Mouse (Mus musculus) midbrain, embryonic 16.5 days (tissue): ENCODE measurements around the gene Il4i1. TPM values are rescaled to one million over a fixed set of nuclear protein-coding genes. Genes with fewer than 3 reads are reported as not detected.

Experiments
- ATAC-seq: fragments of 200-750 bp; cut with Nextera tagmentation; 2 replicates; pipeline ENCODE4 v1.8.0; 2017; ENCODE audit warnings: moderate TSS enrichment
- H3K27ac ChIP-seq: fragments of 300-500 bp; sonication (generic); 2 replicates; pipeline ENCODE4 v1.5.1; 2014; ENCODE audit warnings: mild to moderate bottlenecking, low read length, mixed read lengths
- H3K27me3 ChIP-seq: fragments of 300-500 bp; sonication (generic); 2 replicates; pipeline ENCODE4 v1.6.1; 2014; ENCODE audit warnings: low read depth, low read length, mixed read lengths; ENCODE audit not compliant: control insufficient read depth, insufficient read depth
- H3K36me3 ChIP-seq: fragments of 300-500 bp; sonication (generic); 2 replicates; pipeline ENCODE4 v1.6.1; 2014; ENCODE audit warnings: mild to moderate bottlenecking, low read length, moderate library complexity, mixed read lengths; ENCODE audit not compliant: control insufficient read depth, insufficient read depth
- H3K4me1 ChIP-seq: fragments of 300-500 bp; sonication (generic); 2 replicates; pipeline ENCODE4 v1.6.1; 2014; ENCODE audit warnings: mild to moderate bottlenecking, low read length, mixed read lengths; ENCODE audit not compliant: control insufficient read depth, insufficient read depth
- H3K4me2 ChIP-seq: fragments of 300-500 bp; sonication (generic); 2 replicates; pipeline ENCODE4 v1.6.1; 2014; ENCODE audit warnings: mild to moderate bottlenecking, low read length, mixed read lengths
- H3K4me3 ChIP-seq: fragments of 300-500 bp; sonication (generic); 2 replicates; pipeline ENCODE4 v1.5.1; 2014; ENCODE audit warnings: low read depth, mild to moderate bottlenecking, low read length, moderate library complexity, mixed read lengths
- H3K9ac ChIP-seq: fragments of 300-500 bp; sonication (generic); 2 replicates; pipeline ENCODE4 v1.6.1; 2014; ENCODE audit warnings: low read depth, low read length, mixed read lengths
- H3K9me3 ChIP-seq: fragments of 300-500 bp; sonication (generic); replicated peaks from 2 replicates; pipeline ENCODE4 v1.6.1; 2014; ENCODE audit warnings: mild to moderate bottlenecking, low read length, mixed read lengths; ENCODE audit not compliant: control insufficient read depth, poor library complexity, severe bottlenecking
- WGBS: fragments of 180-500 bp; shearing (Covaris S2); extraction: QIAGEN DNeasy Blood & Tissue Kit; methylation state at CpG from one replicate; pipeline ENCODE4 v1.1.7; 2014; 5-methylcytosine and 5-hydroxymethylcytosine counted together
- polyA plus RNA-seq: library from polyadenylated mRNA; unstranded; fragments of >200 nt; fragmentation: Nextera tagmentation; extraction: Ambion mirVana; gene quantifications from 2 replicates; pipeline ENCODE4 v1.2.1, GENCODE M21; 2015

The Il4i1 gene
- polyA plus RNA-seq, 1 experiment from 2014 or later = 1.0 TPM

GRCm38 (mm10) chr7:44839491-44840191, 23.5 kb downstream of the Il4i1 start:
- H3K4me1 ChIP-seq = peaks cover 12% of the 10 kb centered on the region
- peak; percentile 56 for ATAC-seq
- H3K9me3 ChIP-seq = no peaks in the 10 kb centered on the region
- H3K36me3 ChIP-seq = peaks cover 32% of the 10 kb centered on the region
- peak overlapping the region; percentile 64 for H3K4me2 ChIP-seq
- 3% methylated on average over 58 of the region's 58 CpGs for WGBS
- peak overlapping the region; percentile 25 for H3K4me3 ChIP-seq
- H3K27ac ChIP-seq = no peak overlapping the region
- peak overlapping the region; percentile 58 for H3K9ac ChIP-seq
- H3K27me3 ChIP-seq = peaks cover 8% of the 10 kb centered on the region

DNA sequence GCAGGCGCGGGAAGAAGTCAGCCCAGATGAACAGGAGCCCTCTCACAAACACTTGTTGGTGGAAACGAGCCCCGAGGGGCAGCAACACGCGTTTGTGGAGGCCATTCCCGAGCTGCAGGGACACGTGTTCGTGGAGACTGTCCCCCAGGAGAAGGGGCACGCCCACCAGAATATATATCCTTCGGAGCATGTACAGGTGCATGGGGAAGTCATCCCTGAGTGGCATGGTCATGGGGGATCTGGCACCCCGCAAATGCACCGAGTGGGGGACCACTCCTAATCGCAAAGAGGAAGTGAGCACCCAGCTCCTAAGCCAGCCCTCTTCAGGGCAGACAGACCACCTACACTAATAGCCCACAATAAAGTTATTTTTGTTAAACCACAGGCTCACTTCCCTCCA, 24.2 kb downstream of the Il4i1 start:
- no peak for ATAC-seq
- WGBS = 52% methylated on average over 14 of the region's 14 CpGs
- H3K4me1 ChIP-seq = peaks cover 12% of the 10 kb centered on the region
- peaks cover 40% of the 10 kb centered on the region for H3K36me3 ChIP-seq
- H3K9ac ChIP-seq = 0 out of 2 replicates have a peak overlapping the region, but pooled peaks have one; percentile 20
- H3K27ac ChIP-seq = no peak overlapping the region
- H3K4me3 ChIP-seq = no peak overlapping the region
- peak overlapping the region; percentile 64 for H3K4me2 ChIP-seq
- no peaks in the 10 kb centered on the region for H3K9me3 ChIP-seq
- H3K27me3 ChIP-seq = peaks cover 8% of the 10 kb centered on the region

- Histone ChIP-seq H3K9ac (no peak overlapping the region), H3K27ac (no peak overlapping the region), H3K27me3 (peaks cover 8% of the 10 kb centered on the region), H3K4me1 (peaks cover 12% of the 10 kb centered on the region), H3K36me3 (peaks cover 49% of the 10 kb centered on the region), H3K4me3 (no peak overlapping the region), H3K9me3 (no peaks in the 10 kb centered on the region), H3K4me2 (no peak overlapping the region)
- ATAC-seq = no peak
- WGBS = 96% methylated on average over 8 of the region's 8 CpGs
Measured at GRCm38 (mm10) chr7:44841825-44842463, 25.8 kb downstream of the Il4i1 start.

DNA sequence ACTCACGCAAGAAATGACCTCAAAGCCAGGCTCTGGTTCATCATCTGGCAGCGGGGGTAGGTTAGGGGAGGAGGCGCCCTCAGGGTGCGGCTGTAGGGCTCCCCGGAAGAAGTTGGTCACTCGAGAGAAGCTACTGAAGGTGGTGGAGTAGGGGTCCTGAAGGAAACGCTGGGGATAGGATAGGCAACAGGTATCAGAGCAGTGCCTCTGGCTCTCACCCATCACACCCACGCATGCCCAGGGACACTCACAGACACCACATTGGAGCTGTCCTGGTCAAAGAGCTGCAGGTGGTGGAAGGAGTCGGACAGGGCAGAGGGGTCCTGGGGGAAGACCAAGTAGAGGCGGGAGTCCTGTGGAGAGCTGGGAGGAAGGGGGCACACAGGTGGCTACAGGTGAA, 28.8 kb downstream of the Il4i1 start:
- ATAC-seq = no peak
- WGBS = 92% methylated on average over 10 of the region's 10 CpGs
- peaks cover 13% of the 10 kb centered on the region for H3K4me1 ChIP-seq
- H3K27me3 ChIP-seq = peaks cover 8% of the 10 kb centered on the region
- H3K9ac ChIP-seq = no peak overlapping the region
- no peak overlapping the region for H3K4me3 ChIP-seq
- H3K36me3 ChIP-seq = peaks cover 49% of the 10 kb centered on the region
- H3K9me3 ChIP-seq = no peaks in the 10 kb centered on the region
- H3K27ac ChIP-seq = no peak overlapping the region
- no peak overlapping the region for H3K4me2 ChIP-seq

GRCm38 (mm10) chr7:44846804-44847203, 30.6 kb downstream of the Il4i1 start:
- H3K36me3 ChIP-seq = peaks cover 39% of the 10 kb centered on the region
- 96% methylated on average over 7 of the region's 7 CpGs for WGBS

GRCm38 (mm10) chr7:44847772-44848171, 31.6 kb downstream of the Il4i1 start:
- no peak overlapping the region; the same call in 1 of the 2 replicates for H3K27ac ChIP-seq
- 83% methylated on average over 5 of the region's 5 CpGs for WGBS

More at GRCm38 (mm10) chr7:44846804-44847203, 30.6 kb downstream of the Il4i1 start:
- no peak overlapping the region for H3K4me2 ChIP-seq
- peaks cover 20% of the 10 kb centered on the region for H3K4me1 ChIP-seq
- H3K9me3 ChIP-seq = no peaks in the 10 kb centered on the region
- ATAC-seq = no peak
- H3K27me3 ChIP-seq = no peaks in the 10 kb centered on the region; the same call in 1 of the 2 replicates
- no peak overlapping the region for H3K9ac ChIP-seq
- no peak overlapping the region for H3K4me3 ChIP-seq
- H3K27ac ChIP-seq = no peak overlapping the region

DNA sequence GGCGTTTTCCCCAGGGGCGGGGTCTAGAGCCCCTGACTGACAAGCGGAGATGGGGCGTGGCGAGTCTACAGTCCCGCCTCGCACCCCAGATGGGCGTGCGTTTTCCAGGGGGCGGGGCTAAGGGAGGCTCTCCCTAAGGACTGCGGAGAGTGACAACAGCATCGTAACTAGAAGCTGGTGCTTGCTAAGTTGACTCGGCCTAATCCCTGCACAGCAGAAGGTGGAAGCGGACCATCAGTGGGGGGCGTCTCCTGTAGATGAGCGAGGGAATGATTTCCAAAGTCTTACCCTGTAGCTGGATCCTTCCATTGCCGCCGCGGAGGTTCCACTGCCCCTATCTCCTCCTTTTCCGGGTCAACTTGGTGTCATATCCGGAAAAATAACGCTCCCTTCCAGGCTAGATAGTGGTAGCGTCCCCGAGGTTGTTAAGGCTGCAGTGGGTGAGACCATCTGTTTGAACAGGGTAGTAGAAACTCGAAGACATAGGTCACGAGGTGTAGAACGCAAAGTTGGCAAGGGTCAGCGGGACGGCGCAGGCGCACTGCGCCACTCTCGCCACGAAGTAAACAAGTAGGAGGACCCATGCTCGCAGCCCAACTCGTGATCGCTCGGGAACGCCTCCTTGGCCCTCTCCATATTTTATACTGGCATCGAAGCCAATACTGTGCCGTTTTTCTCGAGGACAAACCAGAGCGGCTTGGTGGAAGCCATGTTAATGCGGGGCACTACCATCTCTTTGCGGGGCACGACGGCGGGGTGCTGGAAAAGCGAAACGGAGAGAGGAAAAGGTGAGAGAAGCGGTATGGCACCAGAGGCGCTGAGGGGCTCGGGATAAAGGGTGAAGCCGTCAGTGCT, 32.6 kb downstream of the Il4i1 start, which contains the start of the genes Akt1s1 and Tbc1d17:
TSS of gene Akt1s1 (plus strand) at position 431 of the 855 bp plus-strand sequence.
TSS of gene Tbc1d17 (minus strand) at position 519 of the 855 bp plus-strand sequence.
- H3K4me3 ChIP-seq = peak within 1 kb of the TSS; percentile 57
- peaks cover 21% of the 10 kb centered on the region for H3K4me1 ChIP-seq
- peak within 1 kb of the TSS; percentile 90 for H3K4me2 ChIP-seq
- peak within 1 kb of the TSS; percentile 73 for H3K9ac ChIP-seq
- H3K27me3 ChIP-seq = no peaks in the 10 kb centered on the region
- no peaks in the 10 kb centered on the region for H3K9me3 ChIP-seq
- H3K27ac ChIP-seq = peak within 1 kb of the TSS; percentile 98
- peaks cover 30% of the 10 kb centered on the region for H3K36me3 ChIP-seq
- under 1% methylated on average over 54 of the region's 54 CpGs for WGBS
- peak; percentile 90 for ATAC-seq

More at GRCm38 (mm10) chr7:44847772-44848171, 31.6 kb downstream of the Il4i1 start:
- Histone ChIP-seq H3K4me3 (peak overlapping the region; percentile 57), H3K4me1 (peaks cover 20% of the 10 kb centered on the region), H3K36me3 (peaks cover 36% of the 10 kb centered on the region), H3K9me3 (no peaks in the 10 kb centered on the region), H3K9ac (peak overlapping the region; percentile 56), H3K27me3 (no peaks in the 10 kb centered on the region), H3K4me2 (peak overlapping the region; percentile 67)
- no peak for ATAC-seq

DNA sequence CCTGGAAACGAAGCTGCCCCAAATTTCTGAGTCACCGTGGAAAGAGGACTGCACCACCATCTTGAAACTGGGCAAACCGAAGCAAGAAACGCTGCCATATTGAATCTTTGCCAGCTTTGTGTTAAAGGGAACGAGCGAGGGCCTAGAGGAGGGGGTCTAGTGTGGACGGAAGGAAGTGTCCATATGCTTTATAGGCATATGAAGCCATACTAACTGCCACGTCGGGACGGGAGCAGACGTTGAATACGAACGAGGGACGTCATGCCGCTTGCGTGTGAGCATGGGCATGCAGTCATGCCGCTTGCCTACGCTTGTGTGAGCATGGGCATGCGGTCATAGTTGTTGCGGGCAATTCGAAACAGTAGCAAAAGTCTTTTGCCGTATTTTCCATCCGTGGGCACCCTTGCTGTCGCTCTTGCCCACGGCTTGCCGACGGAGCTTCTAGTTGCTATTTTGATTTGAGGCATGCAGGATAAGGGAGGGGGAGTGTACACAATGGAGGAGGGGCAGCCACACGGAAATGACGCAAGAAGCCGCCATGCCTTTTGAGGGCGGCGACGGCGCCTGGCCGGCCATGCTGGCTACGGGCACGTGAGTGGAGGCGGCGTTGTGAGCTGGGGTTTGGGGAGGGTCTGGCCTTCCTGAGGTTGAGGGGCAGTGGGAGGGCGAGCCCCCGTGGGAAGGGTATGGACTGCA, 33.4 kb downstream of the Il4i1 start:
- peak overlapping the region; percentile 73 for H3K9ac ChIP-seq
- peak overlapping the region; percentile 90 for H3K4me2 ChIP-seq
- peaks cover 26% of the 10 kb centered on the region for H3K4me1 ChIP-seq
- H3K4me3 ChIP-seq = peak overlapping the region; percentile 57
- H3K27ac ChIP-seq = peak overlapping the region; percentile 98
- under 1% methylated on average over 41 of the region's 41 CpGs for WGBS
- H3K9me3 ChIP-seq = no peaks in the 10 kb centered on the region
- no peaks in the 10 kb centered on the region for H3K27me3 ChIP-seq
- peak; percentile 85 for ATAC-seq
- peaks cover 23% of the 10 kb centered on the region for H3K36me3 ChIP-seq
